Mouse (Mus musculus): ENCODE data around the gene Tollip. TPM values are rescaled to one million over a fixed set of nuclear protein-coding genes. Genes with fewer than 3 reads are reported as not detected.
A peak's percentile ranks its signal among the peaks of the same experiment; 100 is the strongest.
"Not testable (repeated sequence)": the region's sequence is repeated elsewhere in the genome, so short reads cannot be mapped to it uniquely, and the experiment has no call there.

The Tollip gene
- polyA plus RNA-seq, 1 experiment from 2014 or later: 69.2 TPM

DNA sequence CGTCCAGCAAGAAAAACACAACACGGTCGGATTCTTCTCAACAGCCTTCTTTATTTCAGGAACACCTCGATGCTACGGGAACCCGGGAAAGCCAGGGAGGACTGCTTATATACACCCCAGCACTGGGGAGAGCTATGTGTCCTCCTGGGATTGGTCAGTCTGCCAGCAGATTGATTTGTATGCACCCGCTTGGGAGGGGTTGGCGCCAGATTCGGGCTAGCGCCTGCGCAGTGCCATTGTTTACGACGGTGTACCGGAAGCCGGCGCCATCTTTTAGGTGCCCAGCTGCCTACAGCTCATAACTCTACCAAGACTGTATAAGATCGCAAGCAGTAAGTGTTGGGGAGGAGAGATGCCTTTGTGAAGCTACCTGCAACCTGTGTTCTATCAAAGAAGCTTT lies 5.8 kb upstream of the Tollip start:
- 95% methylated on average over 17 of the region's 17 CpGs for WGBS
- H3K4me3 ChIP-seq (replicated peaks); H3K9me3 ChIP-seq; H3K27ac ChIP-seq; H3K4me1 ChIP-seq; ATAC-seq (ENCODE audit: low FRiP score); H3K27me3 ChIP-seq; H3K9ac ChIP-seq; H3K36me3 ChIP-seq (replicated peaks); H3K4me2 ChIP-seq: not testable (repeated sequence)

DNA sequence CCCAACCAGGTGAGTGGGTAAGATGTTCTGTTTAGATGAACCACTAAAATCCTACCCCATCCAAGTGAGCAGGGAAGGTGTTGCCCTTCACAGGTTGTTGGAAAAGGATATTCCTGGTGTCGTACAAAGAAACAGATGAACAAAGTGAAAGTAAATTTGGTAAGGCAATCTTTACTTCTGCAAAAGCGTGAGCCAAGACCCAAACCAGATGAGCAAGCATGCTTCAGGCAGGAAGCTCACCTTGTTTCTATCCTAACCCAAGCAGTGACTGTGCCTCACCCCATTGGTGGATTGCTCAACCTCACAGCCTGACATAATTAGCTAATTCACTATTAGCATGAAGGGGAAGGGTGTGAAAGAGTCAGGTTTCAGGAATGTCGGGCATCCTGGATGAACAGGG lies 7.0 kb downstream of the Tollip start:
- H3K27ac ChIP-seq: no peak overlapping the region
- no peak overlapping the region for H3K4me2 ChIP-seq
- H3K9me3 ChIP-seq: no peaks in the 10 kb centered on the region
- 71% methylated on average over 3 of the region's 3 CpGs for WGBS
- ATAC-seq (ENCODE audit: low FRiP score): no peak
- no peaks in the 10 kb centered on the region for H3K36me3 ChIP-seq (replicated peaks)
- no peak overlapping the region for H3K9ac ChIP-seq
- no peak overlapping the region for H3K4me3 ChIP-seq (replicated peaks)
- peaks cover 8% of the 10 kb centered on the region for H3K4me1 ChIP-seq
- peaks cover 12% of the 10 kb centered on the region for H3K27me3 ChIP-seq

DNA sequence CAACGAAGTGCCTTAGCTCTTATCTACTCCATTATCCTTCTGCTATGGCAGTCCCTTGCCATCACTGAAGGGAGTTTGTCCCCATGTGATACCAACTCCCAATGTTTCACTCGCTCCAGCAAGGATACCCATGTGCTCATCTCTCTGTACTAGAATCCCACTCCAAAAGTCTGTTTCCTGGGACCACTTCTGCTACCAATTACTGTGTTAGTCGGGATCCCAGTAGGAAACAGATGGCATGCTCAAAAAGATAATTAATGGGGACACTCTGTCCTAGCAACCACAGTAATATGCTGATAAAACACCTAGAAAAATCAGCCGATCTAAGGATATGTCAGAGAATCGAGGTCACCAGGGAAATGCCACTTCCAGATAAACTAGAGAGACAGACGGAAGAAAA lies 9.7 kb downstream of the Tollip start:
- Histone ChIP-seq H3K27ac (no peak overlapping the region), H3K4me1 (peaks cover 8% of the 10 kb centered on the region), H3K9ac (no peak overlapping the region), H3K36me3 (replicated peaks) (no peaks in the 10 kb centered on the region), H3K4me2 (no peak overlapping the region), H3K9me3 (no peaks in the 10 kb centered on the region), H3K27me3 (peaks cover 35% of the 10 kb centered on the region), H3K4me3 (replicated peaks) (no peak overlapping the region)
- ATAC-seq (ENCODE audit: low FRiP score): no peak
- 75% methylated on average over 6 of the region's 6 CpGs for WGBS

DNA sequence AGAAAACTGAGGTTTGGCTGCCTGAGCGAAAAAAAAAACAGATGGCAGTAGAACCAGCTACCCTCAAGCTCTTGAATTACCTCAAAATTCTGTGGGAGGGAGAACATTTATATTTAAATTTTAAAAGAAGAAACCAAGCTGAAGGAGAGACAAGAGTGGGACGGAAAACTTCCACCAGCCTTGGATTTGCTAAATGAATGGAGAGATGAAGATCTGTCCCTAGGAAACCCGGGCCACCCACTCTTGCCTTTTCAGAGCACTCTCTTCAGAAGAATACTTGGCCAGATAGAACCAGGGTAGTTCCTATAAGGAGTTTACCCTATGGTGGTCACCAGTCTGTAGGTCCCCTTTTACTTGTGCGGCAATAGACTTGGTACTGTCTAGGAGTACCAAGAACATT lies 15.5 kb downstream of the Tollip start:
- Histone ChIP-seq H3K4me3 (replicated peaks) (peak overlapping the region; percentile 91), H3K27me3 (peaks cover 26% of the 10 kb centered on the region)
- ATAC-seq (ENCODE audit: low FRiP score): no peak

DNA sequence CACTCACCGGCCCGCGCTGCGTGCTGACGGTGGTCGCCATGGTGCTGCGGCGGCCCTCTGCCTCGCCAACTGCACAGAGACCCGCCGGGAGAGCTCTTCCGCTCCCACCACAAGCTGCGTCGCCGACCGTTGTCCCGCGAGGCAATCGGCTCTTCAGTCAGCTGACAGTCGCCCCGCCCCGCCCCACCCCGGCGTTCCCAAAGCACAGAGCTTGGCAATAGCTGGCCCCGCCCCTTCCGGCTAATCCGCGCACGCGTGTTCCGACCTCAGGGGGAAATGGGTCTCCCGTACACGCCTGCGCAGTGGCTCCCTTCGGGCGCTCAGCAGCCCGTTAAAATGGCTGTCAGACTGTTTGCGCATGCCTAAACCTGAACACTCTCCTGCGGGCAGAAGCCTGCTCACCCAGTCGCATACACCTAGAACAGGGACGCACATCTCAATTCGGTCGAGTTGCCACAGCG lies 16.0 kb downstream of the Tollip start:
- Histone ChIP-seq H3K36me3 (replicated peaks) (no peaks in the 10 kb centered on the region), H3K9me3 (no peaks in the 10 kb centered on the region), H3K27ac (peak overlapping the region; percentile 83), H3K4me2 (peak overlapping the region; percentile 91), H3K4me1 (peaks cover 28% of the 10 kb centered on the region), H3K27me3 (peaks cover 26% of the 10 kb centered on the region), H3K9ac (peak overlapping the region; percentile 93), H3K4me3 (replicated peaks) (peak overlapping the region; percentile 91)
- under 1% methylated on average over 43 of the region's 44 CpGs for WGBS
- ATAC-seq (ENCODE audit: low FRiP score): peak; percentile 96

More for the DNA sequence above, 15.5 kb downstream of the Tollip start:
- H3K27ac ChIP-seq: peak overlapping the region; percentile 70; the same call in 1 of the 2 replicates
- H3K9ac ChIP-seq: peak overlapping the region; percentile 60
- WGBS: 61% methylated on average over 4 of the region's 4 CpGs
- H3K4me1 ChIP-seq: peaks cover 28% of the 10 kb centered on the region
- peak overlapping the region; percentile 91 for H3K4me2 ChIP-seq
- H3K9me3 ChIP-seq: no peaks in the 10 kb centered on the region
- H3K36me3 ChIP-seq (replicated peaks): no peaks in the 10 kb centered on the region

DNA sequence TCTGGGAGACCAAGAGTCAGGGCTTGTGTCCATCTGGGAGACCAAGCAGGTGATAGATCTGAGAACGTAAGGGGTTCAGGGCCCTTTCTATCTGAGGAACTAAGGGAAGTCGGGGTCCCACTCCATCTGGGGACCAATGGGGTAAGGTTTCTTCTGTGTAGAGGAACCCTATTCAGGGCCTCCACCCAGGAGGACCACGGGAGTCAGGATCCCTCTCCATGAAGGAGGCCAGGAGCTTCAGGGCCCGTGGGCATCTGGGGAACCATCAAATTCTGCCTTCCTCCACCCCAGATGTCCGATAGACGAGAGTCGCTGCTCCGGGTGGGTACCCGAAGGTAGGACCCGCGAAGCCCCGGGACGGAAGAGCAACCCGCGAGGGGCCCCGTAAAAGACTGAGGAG lies 16.5 kb downstream of the Tollip start:
- Histone ChIP-seq H3K9ac (peak overlapping the region; percentile 93), H3K4me1 (peaks cover 28% of the 10 kb centered on the region), H3K9me3 (no peaks in the 10 kb centered on the region), H3K27ac (peak overlapping the region; percentile 83), H3K27me3 (peaks cover 26% of the 10 kb centered on the region), H3K4me2 (peak overlapping the region; percentile 91), H3K36me3 (replicated peaks) (no peaks in the 10 kb centered on the region), H3K4me3 (replicated peaks) (peak overlapping the region; percentile 91)
- WGBS: 1% methylated on average over 11 of the region's 16 CpGs
- ATAC-seq (ENCODE audit: low FRiP score): no peak

DNA sequence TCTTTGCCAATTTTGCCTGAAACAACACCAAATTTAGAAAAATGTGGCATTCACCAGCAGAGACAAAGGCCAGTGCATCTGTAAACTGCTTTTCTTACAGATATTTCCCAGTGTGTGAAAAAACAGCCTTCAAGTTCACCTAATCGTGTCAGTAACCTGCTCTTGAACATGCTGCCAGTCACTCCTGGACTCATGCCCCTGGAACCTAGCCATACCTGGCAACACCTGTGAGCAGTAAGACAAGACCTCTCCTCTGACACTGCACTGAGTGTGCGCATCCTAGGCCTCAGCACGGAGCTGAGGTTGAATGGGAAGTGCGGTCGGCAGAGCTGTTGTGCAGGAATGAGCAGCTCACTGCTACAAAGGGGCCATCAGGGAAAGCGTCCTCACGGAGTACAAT lies 26.2 kb downstream of the Tollip start:
- H3K27ac ChIP-seq: no peak overlapping the region
- no peaks in the 10 kb centered on the region for H3K4me1 ChIP-seq
- no peak overlapping the region for H3K4me2 ChIP-seq
- no peaks in the 10 kb centered on the region for H3K27me3 ChIP-seq
- no peak for ATAC-seq (ENCODE audit: low FRiP score)
- no peak overlapping the region for H3K4me3 ChIP-seq (replicated peaks)
- no peak overlapping the region for H3K9ac ChIP-seq
- H3K36me3 ChIP-seq (replicated peaks): peaks cover 56% of the 10 kb centered on the region
- no peaks in the 10 kb centered on the region for H3K9me3 ChIP-seq
- 94% methylated on average over 7 of the region's 7 CpGs for WGBS

DNA sequence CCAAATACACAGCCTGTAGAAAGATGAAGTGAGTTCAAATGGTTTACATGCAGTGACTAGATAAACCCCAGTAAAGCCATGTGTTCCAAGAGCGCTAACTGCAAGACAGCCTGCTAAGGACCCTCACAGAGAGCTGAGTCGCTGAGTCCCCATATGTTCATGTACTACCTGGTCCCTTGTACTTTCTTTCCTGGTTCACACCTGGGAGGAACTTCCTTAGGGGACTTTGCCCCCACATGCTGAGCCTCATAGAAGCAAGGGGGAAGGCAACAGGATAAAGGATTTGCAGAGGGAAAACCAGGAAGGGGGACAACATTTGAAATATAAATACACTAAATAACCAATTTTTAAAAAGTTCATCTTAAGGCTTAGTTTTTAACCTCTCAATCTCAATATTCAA lies 39.5 kb downstream of the Tollip start:
- Histone ChIP-seq H3K4me1 (no peaks in the 10 kb centered on the region), H3K9me3 (no peaks in the 10 kb centered on the region), H3K4me2 (no peak overlapping the region), H3K27ac (no peak overlapping the region), H3K36me3 (replicated peaks) (peaks cover 56% of the 10 kb centered on the region), H3K9ac (no peak overlapping the region), H3K4me3 (replicated peaks) (no peak overlapping the region), H3K27me3 (no peaks in the 10 kb centered on the region)
- ATAC-seq (ENCODE audit: low FRiP score): no peak
- WGBS: 93% methylated on average over 2 of the region's 2 CpGs

DNA sequence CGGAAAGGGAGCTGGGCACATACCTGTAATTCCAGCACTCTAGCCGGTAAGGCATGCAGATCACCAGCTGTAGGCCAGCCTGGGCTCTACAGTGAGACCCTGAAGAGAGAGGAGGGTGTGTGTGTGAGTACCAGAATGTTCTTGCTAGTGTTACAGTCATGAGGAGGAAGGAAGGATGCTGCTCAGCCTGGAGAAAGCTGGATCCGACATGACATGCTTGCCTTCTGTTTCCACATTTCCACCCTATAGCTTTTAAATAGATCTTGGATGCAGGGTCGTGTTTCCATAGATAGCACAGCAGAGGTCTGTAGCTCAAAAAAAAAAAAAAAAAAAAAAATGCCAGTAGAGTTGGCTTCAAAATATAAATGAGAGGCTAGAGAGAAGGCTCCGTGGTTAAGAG lies 43.4 kb downstream of the Tollip start:
- ATAC-seq (ENCODE audit: low FRiP score): no peak
- Histone ChIP-seq H3K4me1 (no peaks in the 10 kb centered on the region), H3K9me3 (no peaks in the 10 kb centered on the region), H3K4me2 (no peak overlapping the region), H3K9ac (no peak overlapping the region), H3K27me3 (no peaks in the 10 kb centered on the region), H3K4me3 (replicated peaks) (no peak overlapping the region), H3K36me3 (replicated peaks) (peaks cover 39% of the 10 kb centered on the region), H3K27ac (no peak overlapping the region)
- 93% methylated on average over 5 of the region's 5 CpGs for WGBS

DNA sequence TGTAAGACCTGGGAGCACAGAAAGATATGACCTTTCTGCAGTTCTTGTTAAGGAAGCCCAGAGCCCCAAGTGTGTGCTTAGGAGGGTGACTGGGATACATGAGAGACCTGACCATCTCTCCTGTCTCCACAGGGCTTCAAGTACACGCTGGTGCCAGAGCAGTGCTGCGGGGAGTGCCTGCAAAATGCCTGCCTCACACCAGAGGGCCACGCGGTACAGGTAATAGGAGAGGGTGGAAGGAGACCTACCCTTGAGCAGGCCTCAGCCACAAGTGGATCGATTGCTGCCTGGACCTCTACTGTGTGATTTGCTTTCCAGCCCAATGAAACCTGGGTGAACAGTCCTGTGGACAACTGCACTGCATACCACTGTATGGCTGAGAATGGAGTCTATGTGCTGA lies 47.8 kb downstream of the Tollip start:
- no peak overlapping the region for H3K4me3 ChIP-seq (replicated peaks)
- H3K27me3 ChIP-seq: no peaks in the 10 kb centered on the region
- peaks cover 32% of the 10 kb centered on the region for H3K36me3 ChIP-seq (replicated peaks)
- no peaks in the 10 kb centered on the region for H3K4me1 ChIP-seq
- WGBS: 76% methylated on average over 5 of the region's 5 CpGs
- no peak for ATAC-seq (ENCODE audit: low FRiP score)
- H3K4me2 ChIP-seq: no peak overlapping the region
- no peaks in the 10 kb centered on the region for H3K9me3 ChIP-seq
- H3K27ac ChIP-seq: no peak overlapping the region
- no peak overlapping the region for H3K9ac ChIP-seq

DNA sequence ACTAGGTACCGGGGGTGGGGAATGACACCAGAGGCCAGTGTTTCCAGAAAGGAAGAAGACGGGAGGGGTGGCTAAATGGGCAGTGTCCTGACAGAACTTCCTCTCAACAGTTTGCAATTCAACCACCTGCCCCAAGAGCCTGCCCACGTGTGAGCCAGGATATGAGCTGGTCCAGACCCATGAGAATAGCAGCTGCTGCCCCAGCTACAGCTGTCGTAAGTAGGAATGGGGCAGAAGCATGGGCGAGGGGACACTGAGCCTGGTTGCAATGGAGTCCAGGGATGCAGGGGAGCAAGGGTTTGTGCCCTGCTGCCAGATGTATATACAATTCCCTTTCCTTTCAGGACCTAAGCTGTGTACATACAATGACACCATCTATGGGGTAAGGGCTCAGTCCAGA lies 48.7 kb downstream of the Tollip start:
- H3K4me3 ChIP-seq (replicated peaks): no peak overlapping the region
- no peaks in the 10 kb centered on the region for H3K27me3 ChIP-seq
- H3K4me2 ChIP-seq: no peak overlapping the region
- 82% methylated on average over 5 of the region's 5 CpGs for WGBS
- H3K9ac ChIP-seq: no peak overlapping the region
- peaks cover 29% of the 10 kb centered on the region for H3K36me3 ChIP-seq (replicated peaks)
- no peaks in the 10 kb centered on the region for H3K9me3 ChIP-seq
- no peak overlapping the region for H3K27ac ChIP-seq
- ATAC-seq (ENCODE audit: low FRiP score): no peak
- H3K4me1 ChIP-seq: no peaks in the 10 kb centered on the region

DNA sequence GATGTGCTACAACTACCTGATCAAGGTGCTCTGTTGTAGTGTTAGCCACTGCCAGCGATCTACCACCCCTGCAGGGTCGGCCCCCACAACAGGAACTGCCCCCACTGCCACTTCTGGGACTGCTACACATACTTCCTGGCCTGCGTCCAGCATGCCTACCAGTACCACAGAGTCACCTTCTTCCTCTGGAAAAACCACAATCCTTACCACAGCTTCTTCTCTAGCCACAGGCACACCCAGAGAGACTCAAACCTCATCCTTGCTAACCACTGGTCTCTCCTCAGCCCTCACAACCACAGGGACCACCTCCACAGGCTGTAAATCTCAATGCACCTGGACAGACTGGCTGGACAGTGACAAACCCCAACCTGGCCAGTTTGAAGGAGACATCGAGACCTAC lies 57.3 kb downstream of the Tollip start:
- Histone ChIP-seq H3K36me3 (replicated peaks) (no peaks in the 10 kb centered on the region), H3K27me3 (no peaks in the 10 kb centered on the region), H3K4me3 (replicated peaks) (no peak overlapping the region), H3K27ac (no peak overlapping the region), H3K9me3 (no peaks in the 10 kb centered on the region), H3K4me2 (no peak overlapping the region), H3K9ac (no peak overlapping the region), H3K4me1 (no peaks in the 10 kb centered on the region)
- ATAC-seq (ENCODE audit: low FRiP score): no peak
- 82% methylated on average over 4 of the region's 4 CpGs for WGBS

DNA sequence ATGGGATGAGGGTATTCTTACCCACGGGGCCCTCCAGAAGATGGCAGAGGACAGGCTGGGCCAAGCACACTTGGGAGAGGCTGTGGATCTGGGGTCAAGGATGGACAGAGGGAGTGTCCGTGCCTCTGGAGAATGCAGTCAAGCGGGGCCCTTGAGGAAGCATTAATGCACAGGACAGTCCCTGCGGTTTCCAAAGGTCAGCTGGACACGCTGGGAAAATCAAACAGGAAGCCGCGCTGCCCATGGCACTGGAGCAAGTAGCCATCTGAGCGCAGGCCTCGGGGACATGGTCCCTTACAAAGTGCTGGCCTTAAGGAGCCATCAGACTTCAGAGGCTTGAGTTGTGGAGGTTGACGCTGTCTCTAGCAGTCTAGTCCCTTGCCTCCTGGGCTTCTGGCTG lies 78.0 kb downstream of the Tollip start:
- ATAC-seq (ENCODE audit: low FRiP score): no peak
- WGBS: 87% methylated on average over 10 of the region's 10 CpGs
- H3K4me2 ChIP-seq: no peak overlapping the region

More for the DNA sequence above, 78.0 kb downstream of the Tollip start:
- Histone ChIP-seq H3K27me3 (no peaks in the 10 kb centered on the region), H3K27ac (no peak overlapping the region), H3K4me1 (no peaks in the 10 kb centered on the region), H3K36me3 (replicated peaks) (no peaks in the 10 kb centered on the region), H3K9ac (no peak overlapping the region), H3K4me3 (replicated peaks) (no peak overlapping the region), H3K9me3 (no peaks in the 10 kb centered on the region)
